Mouse (Mus musculus): ENCODE measurements around the gene Aff1.

- TF ChIP-seq POLR2A (IDR thresholded peaks at IDR 0.05; ENCODE audit: low read depth, low read length): no peak
- no peak for TF ChIP-seq CTCF (IDR thresholded peaks at IDR 0.05; ENCODE audit: borderline replicate concordance, insufficient read depth, low read length)
These were observed 70.7 kb downstream of the Aff1 start for GRCm38 (mm10) chr5:103762850-103763254.

Data from embryonic fibroblast, embryonic 13.5 days (primary cell).